Mouse (Mus musculus): Measurements from ENCODE around the gene Abca2.

Abca2 gene

GRCm38 (mm10) chr2:25461407-25461806 lies 32.9 kb downstream of the Abca2 start:
- peak in 1 of 2 experiments; percentile 28 for DNase-seq

GRCm38 (mm10) chr2:25463630-25464029 lies 35.1 kb downstream of the Abca2 start:
- DNase-seq: peak; percentile 64 to 66

GRCm38 (mm10) chr2:25465256-25465655 lies 36.8 kb downstream of the Abca2 start:
- DNase-seq: no peak

GRCm38 (mm10) chr2:25465816-25466635 lies 37.5 kb downstream of the Abca2 start:
- DNase-seq: peak in 1 of 2 experiments; percentile 33

- no peak for DNase-seq
Measured at GRCm38 (mm10) chr2:25467606-25468303, 39.3 kb downstream of the Abca2 start.

- peak; percentile 64 to 68 for DNase-seq
Measured at GRCm38 (mm10) chr2:25468962-25469915, 40.7 kb downstream of the Abca2 start.

GRCm38 (mm10) chr2:25469969-25470368 lies 41.5 kb downstream of the Abca2 start, which contains the start of gene Ptgds:
TSS of gene Ptgds (minus strand) at chr2:25470046.
- no peak for DNase-seq

GRCm38 (mm10) chr2:25472550-25472949 lies 44.0 kb downstream of the Abca2 start:
- DNase-seq: no peak

- peak in 1 of 2 experiments; percentile 34 for DNase-seq
Measured at GRCm38 (mm10) chr2:25477541-25477940, 49.0 kb downstream of the Abca2 start.

GRCm38 (mm10) chr2:25477967-25478675 lies 49.6 kb downstream of the Abca2 start:
- peak; percentile 96 to 97 for DNase-seq

GRCm38 (mm10) chr2:25479551-25480311 lies 51.2 kb downstream of the Abca2 start:
- no peak for DNase-seq

- DNase-seq: no peak
Measured at GRCm38 (mm10) chr2:25480541-25480940, 52.0 kb downstream of the Abca2 start.

- DNase-seq: peak; percentile 71 to 74
Measured at GRCm38 (mm10) chr2:25482969-25483368, 54.5 kb downstream of the Abca2 start.

GRCm38 (mm10) chr2:25484901-25485647 lies 56.6 kb downstream of the Abca2 start:
- DNase-seq: peak; percentile 95 to 96

- DNase-seq: no peak
Measured at GRCm38 (mm10) chr2:25487965-25488670, 59.6 kb downstream of the Abca2 start.

GRCm38 (mm10) chr2:25488671-25489068 lies 60.2 kb downstream of the Abca2 start:
- peak; percentile 41 to 69 for DNase-seq

GRCm38 (mm10) chr2:25492988-25493387 lies 64.5 kb downstream of the Abca2 start:
- DNase-seq: no peak

- peak; percentile 77 to 86 for DNase-seq
Measured at GRCm38 (mm10) chr2:25493476-25493961, 65.0 kb downstream of the Abca2 start, which contains the start of gene Lcn12. TSS of gene Lcn12 (minus strand) at chr2:25493911.

- peak in 1 of 2 experiments; percentile 49 for DNase-seq
Measured at GRCm38 (mm10) chr2:25496462-25496861, 68.0 kb downstream of the Abca2 start.

Data from cerebellum, postnatal 36 days (tissue).